Mouse (Mus musculus): ENCODE results near the gene Rgsl1.

Rgsl1 gene

DNA sequence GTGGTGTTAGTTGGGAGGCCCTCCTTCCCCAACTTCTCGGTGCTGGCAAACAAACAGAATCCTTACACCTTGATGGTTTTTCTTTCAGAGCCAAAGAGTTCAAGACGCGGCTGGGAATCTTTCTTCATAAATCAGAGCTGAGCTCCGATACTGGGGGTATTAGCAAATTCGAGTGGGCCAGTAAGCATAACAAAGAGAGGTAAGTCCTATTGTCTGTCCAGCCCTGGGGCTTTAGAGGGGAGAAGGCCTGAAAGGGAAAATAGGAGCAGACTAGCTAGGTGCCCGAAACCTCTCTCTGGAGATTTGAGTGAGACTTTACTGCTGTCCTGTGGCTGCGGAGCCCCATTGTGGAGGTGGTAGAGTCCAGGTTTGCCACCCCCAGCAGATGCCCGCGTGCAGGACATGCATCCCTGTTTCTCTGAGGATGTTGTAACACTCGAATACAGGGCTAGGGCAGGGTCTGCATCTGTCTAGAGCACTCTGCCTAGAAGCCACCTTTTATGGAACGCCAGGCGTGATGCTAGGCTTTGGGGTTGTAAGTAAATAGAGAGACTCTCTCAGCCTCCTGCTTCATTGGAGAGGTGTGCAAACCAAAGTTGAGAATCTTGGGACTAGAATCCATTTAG lies 103.1 kb downstream of the Rgsl1 start:
- DNase-seq (ENCODE audit: low read depth, low spot score): peak; percentile 36

DNA sequence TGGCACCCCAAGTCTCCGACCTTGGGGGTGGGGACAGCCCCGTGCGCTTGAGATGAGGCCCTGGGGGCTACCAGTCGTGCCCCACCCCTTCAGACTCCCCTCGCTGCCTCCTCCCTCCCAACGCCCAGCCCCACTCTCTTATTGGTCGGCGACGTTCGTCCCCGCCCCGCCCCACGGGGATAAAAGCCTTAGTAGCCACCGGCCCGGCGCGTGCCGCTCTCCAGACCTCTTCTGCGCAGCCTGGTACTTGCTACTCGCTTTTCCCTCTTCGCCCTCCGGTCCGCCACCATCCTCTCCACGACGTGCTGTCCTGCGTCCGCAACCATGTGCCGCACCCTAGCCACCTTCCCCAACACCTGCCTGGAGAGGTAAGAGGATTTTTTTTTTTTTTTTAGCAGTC lies 103.8 kb downstream of the Rgsl1 start, which contains the start of gene Rgs16:
Gene Rgs16 (plus strand): TSS at position 205 of the 400 bp plus-strand sequence.
- DNase-seq (ENCODE audit: low read depth, low spot score): peak; percentile 89

DNA sequence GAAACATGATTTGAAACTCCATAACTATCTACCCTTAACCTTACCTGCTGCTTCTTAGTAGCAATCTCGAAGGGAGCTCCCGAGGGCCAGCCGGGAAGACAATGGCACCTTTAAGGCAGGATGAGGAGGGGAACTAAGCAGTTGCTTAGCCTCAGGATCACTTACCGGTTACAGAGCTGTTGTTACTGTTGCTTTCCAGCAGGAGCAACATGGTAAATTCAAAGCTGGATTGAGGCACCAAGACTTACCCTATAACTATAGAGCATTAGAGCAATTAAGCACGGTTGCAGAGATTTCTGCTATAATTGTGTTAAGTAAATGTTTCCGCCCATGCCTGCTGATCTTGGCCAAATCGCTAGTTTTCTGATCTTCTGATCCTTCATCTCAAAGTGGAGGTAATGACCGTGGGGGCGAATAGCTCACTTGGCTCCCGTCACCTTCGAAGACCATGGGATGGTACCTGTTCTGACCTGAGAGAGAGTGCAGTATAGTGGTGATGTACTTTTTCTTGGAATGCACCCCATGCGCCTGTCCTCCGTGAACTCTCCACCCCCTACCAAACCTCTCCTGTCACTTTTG lies 104.4 kb downstream of the Rgsl1 start:
- DNase-seq (ENCODE audit: low read depth, low spot score): peak; percentile 44

DNA sequence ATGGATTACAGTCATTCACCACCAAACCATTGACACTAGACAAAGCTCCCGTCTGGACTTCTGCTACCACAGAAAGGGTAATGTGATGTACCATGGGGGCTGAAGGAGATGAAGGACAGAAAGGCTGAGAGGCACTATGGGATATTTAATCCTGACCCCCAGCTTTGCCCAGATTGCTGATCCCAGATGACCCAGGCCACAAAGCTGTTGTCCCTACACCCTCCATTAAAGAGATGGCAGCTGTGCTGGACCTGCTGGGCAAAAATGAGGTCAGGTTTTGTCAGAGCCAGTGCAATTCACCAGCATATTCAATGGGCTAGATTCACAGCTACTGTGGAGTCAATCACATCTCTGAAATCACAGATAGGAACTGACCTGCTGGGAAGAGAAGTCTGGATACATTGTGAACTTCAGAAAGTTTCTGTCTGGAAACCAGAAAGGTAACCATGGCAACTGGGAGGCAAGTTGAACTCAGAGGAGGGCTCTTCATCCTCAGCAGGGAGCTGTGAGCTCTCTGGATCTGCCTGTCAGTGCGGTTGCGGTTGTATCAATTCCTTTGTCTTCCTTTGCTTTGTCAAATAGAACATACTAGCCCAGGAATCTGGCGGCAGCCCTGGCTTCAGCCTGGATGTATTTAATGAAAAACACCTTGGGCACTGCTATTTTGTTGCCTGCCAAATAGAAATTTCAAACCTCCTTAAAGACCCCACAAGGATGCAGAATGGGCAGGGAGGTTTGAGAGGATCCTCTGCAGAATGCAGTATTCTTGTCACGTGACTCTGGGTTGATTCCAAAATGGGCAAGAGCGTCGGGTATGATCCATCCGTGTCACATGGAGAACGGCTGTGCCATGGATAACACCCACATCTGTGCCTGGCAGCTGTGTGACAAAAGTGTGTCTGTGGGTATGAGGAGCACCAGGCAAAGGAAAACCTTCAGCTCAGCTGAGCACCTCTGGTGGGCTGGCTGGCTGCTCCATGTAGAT lies 106.5 kb downstream of the Rgsl1 start:
- DNase-seq (ENCODE audit: low read depth, low spot score): peak; percentile 64

DNA sequence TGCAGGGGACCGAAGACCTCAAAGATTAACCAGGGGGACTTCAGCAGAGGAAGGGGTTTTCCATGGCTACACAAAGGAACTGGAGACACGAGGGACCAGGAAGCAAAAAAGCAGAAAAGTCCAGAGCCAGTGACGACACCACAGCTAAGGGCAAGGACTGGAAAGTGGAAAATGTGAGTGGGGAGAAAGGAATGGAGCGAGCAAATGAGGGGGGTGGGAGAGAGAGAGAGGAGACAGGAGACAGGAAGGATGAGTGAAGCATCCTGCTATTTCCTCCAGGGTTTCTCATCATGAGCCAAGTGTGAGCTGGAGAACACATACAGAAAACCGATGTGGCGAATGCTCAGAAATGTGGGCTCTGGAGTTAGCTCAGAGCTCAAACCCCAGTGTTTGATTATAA lies 107.8 kb downstream of the Rgsl1 start:
- DNase-seq (ENCODE audit: low read depth, low spot score): no peak

DNA sequence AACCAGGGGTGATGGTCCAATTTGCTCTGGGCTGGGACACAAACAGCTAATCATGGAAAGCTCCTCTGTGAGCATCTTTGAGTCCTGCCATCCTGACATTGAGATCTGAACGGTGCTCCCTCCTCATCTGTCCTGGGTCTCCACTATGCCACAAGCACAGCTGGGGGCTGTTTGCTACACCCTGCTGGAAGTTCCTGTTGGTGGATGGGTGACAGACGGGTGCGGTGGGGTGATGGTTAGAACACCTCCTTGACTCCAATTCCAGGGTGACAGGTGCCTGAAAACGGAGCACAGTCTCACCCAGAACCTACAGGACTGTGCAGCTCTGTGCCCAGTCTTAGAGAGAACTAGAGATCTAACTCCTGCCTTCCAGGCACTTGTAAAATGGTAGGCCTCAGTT lies 109.1 kb downstream of the Rgsl1 start:
- DNase-seq (ENCODE audit: low read depth, low spot score): no peak

DNA sequence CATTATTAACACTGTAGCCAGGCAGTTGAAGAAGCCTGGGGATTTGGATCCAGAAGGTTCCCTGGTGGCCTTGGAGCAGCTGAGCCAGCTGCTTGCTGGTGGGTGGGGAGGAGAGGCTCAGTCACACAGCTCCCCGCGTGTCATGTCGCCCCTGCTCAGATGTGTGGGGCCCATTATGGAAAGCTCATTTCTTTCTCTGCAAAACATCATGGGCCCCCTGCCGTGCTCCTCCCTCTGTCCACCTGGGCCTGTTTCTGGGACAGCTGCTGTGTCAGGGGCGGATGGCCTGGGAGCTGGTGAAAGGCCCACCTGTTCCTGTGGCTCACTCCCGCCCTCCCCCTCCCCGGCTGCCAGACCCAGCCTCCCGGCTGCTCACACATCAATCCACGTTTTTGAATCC lies 110.8 kb downstream of the Rgsl1 start:
- no peak for DNase-seq (ENCODE audit: low read depth, low spot score)

DNA sequence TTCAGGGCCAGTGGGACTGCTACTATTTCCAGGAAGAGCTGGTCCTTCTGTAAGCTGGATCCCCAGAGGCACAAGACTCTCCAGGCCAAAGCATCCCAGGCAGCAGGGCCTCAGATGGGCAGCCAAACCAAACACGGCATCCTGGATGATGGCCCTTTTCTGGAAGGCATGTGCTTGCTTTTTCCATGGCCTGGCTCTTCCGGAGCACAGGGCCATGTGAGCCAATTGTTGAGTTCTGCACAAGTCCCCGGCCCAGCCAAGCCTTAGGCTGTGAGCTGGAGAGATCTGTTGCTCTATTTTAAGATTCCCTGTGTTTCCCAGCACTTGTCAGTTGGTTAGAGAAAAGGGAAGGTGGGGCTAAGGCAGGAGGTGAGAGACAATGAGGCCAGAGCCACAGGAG lies 113.3 kb downstream of the Rgsl1 start:
- no peak for DNase-seq (ENCODE audit: low read depth, low spot score)

DNA sequence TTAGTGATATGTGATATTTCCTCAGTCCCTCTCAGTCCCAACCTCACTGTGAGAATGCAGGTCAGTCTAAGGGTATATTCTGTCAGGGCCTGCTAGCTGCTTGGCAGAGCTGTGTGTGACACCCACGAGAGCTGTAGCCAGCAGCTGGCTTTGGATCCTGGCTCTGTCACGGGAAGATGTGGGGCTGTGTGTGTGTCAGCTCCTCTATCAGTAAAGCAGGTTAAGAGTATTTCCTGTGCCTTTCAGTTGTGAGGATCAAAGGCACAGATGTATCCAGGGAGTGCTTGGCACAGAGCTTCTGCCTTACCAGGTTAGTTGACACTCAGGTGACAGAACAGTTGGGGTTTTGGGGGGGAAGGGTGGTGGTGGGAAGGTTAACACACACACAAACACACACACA lies 114.1 kb downstream of the Rgsl1 start:
- no peak for DNase-seq (ENCODE audit: low read depth, low spot score)
